Mouse (Mus musculus) liver, embryonic 14.5 days (tissue): ENCODE data around the gene Col5a2. TPM values are rescaled to one million over a fixed set of nuclear protein-coding genes. Genes with fewer than 3 reads are reported as not detected.
"Not testable (repeated sequence)": the region's sequence is repeated elsewhere in the genome, so short reads cannot be mapped to it uniquely, and the experiment has no call there.

Source experiments
- ATAC-seq: fragments of 200-750 bp; cut with Nextera tagmentation; 2 replicates; pipeline ENCODE4 v1.8.0; 2017; ENCODE audit warnings: moderate number of reproducible peaks, mild to moderate bottlenecking, moderate library complexity; ENCODE audit not compliant: insufficient read depth
- DNase-seq, 3 experiments: peaks; one replicate each; pipeline ENCODE4 v3.0.0-alpha.2; 2012 to 2013; ENCODE audit warnings: low read depth in 3 of 3, low spot score in 3 of 3
- H3K27ac ChIP-seq: fragments of 300-500 bp; sonication (generic); 2 replicates; pipeline ENCODE4 v1.5.1; 2014; ENCODE audit warnings: moderate library complexity, mild to moderate bottlenecking, control low read depth, inconsistent platforms
- H3K27me3 ChIP-seq: fragments of 300-500 bp; sonication (generic); 2 replicates; pipeline ENCODE4 v1.6.1; 2014; ENCODE audit warnings: mild to moderate bottlenecking, low read length, moderate library complexity; ENCODE audit not compliant: control insufficient read depth, insufficient read depth
- H3K36me3 ChIP-seq: fragments of 300-500 bp; sonication (generic); replicated peaks from 2 replicates; pipeline ENCODE4 v1.6.1; 2014; ENCODE audit warnings: low read depth; ENCODE audit not compliant: control insufficient read depth, insufficient read depth
- H3K4me1 ChIP-seq, 2 experiments: fragments of 200-500 bp in 1 of 2; fragments of 300-500 bp in 1 of 2; sonication (generic) in 1 of 2; replicated peaks; 2 replicates each; pipeline ENCODE4 v1.6.1; 2012 to 2014; ENCODE audit warnings: antibody characterized with exemption in 1 of 2, inconsistent platforms in 1 of 2, low read length in 1 of 2; ENCODE audit not compliant: control insufficient read depth in 2 of 2, insufficient read depth in 2 of 2
- H3K4me2 ChIP-seq: fragments of 300-500 bp; sonication (generic); 2 replicates; pipeline ENCODE4 v1.6.1; 2014; ENCODE audit warnings: low read depth, mild to moderate bottlenecking, control low read depth, moderate library complexity
- H3K4me3 ChIP-seq, 2 experiments: fragments of 200-500 bp in 1 of 2; fragments of 300-500 bp in 1 of 2; sonication (generic) in 1 of 2; 2 replicates each; pipeline ENCODE4 v1.5.1; 2012 to 2014; ENCODE audit warnings: low read depth in 2 of 2, low read length in 2 of 2, mild to moderate bottlenecking in 2 of 2, control low read depth in 1 of 2, inconsistent platforms in 1 of 2, moderate library complexity in 1 of 2; ENCODE audit not compliant: insufficient read depth in 1 of 2
- H3K9ac ChIP-seq: fragments of 300-500 bp; sonication (generic); replicated peaks from 2 replicates; pipeline ENCODE4 v1.6.1; 2014; ENCODE audit warnings: mild to moderate bottlenecking, control low read depth, moderate library complexity
- H3K9me3 ChIP-seq: fragments of 300-500 bp; sonication (generic); 2 replicates; pipeline ENCODE4 v1.6.1; 2016; ENCODE audit warnings: low read length, mixed read lengths; ENCODE audit not compliant: control insufficient read depth
- CTCF ChIP-seq: IDR thresholded peaks from 2 replicates; pipeline ENCODE4 v1.5.1; 2016; ENCODE audit warnings: antibody characterized with exemption, low read depth, control low read depth
- EP300 ChIP-seq: IDR thresholded peaks from 2 replicates; pipeline ENCODE4 v1.6.1; 2016; ENCODE audit warnings: antibody characterized with exemption, low read depth
- WGBS: fragments of 180-500 bp; shearing (Covaris S2); extraction: QIAGEN DNeasy Blood & Tissue Kit; methylation state at CpG from one replicate; pipeline ENCODE4 v1.1.7; 2014; ENCODE audit not compliant: insufficient replicate concordance; 5-methylcytosine and 5-hydroxymethylcytosine counted together
- polyA plus RNA-seq, 2 experiments: library from polyadenylated mRNA; depleted of rRNA in 1 of 2; stranded (reverse) in 1 of 2; unstranded in 1 of 2; fragments of >200 nt; fragmentation: Nextera tagmentation in 1 of 2; extraction: Ambion mirVana in 1 of 2; gene quantifications; 2 replicates each; pipeline versions ENCODE4 v1.2.1 to v1.2.3; 2012 to 2014

The Col5a2 gene
- 1.9 and 3.8 TPM in 2 replicates for polyA plus RNA-seq (2012; rRNA removed)
- polyA plus RNA-seq (2014; fragmentation: Nextera tagmentation; extraction: Ambion mirVana): 3.6 and 4.2 TPM in 2 replicates

- 21% methylated on average over 12 of the region's 12 CpGs for WGBS
- Histone ChIP-seq H3K9me3 (no peaks in the 10 kb centered on the region), H3K27me3 (no peaks in the 10 kb centered on the region; the same call in 1 of the 2 replicates), H3K27ac (no peak within 1 kb of the TSS), H3K4me2 (no peak within 1 kb of the TSS), H3K36me3 (no peaks in the 10 kb centered on the region), H3K9ac (no peak within 1 kb of the TSS), H3K4me3 (peak within 1 kb of the TSS; percentile 12 to 28; a peak in 3 of 4 replicates), H3K4me1 (no peaks in the 10 kb centered on the region)
- no peak for ATAC-seq
- TF ChIP-seq EP300 (no peak), CTCF (no peak)
- no peak for DNase-seq
Measured at GRCm38 (mm10) chr1:45502865-45503332, at the start of gene Col5a2. TSS of gene Col5a2 (minus strand) at chr1:45503282.

- DNase-seq (no peak), ATAC-seq (no peak)
- H3K4me2 ChIP-seq: no peak overlapping the region
- H3K4me1 ChIP-seq: no peaks in the 10 kb centered on the region
- no peaks in the 10 kb centered on the region for H3K27me3 ChIP-seq
- H3K9ac ChIP-seq: no peak overlapping the region
- no peaks in the 10 kb centered on the region for H3K9me3 ChIP-seq
- TF ChIP-seq EP300 (no peak), CTCF (no peak)
- no peak overlapping the region for H3K4me3 ChIP-seq
- no peaks in the 10 kb centered on the region for H3K36me3 ChIP-seq
- WGBS: 57% methylated on average over 4 of the region's 4 CpGs
- H3K27ac ChIP-seq: no peak overlapping the region
Measured at GRCm38 (mm10) chr1:45550531-45550930, 47.4 kb upstream of the Col5a2 start.

- DNase-seq (no peak), ATAC-seq (no peak)
- Histone ChIP-seq H3K4me2 (no peak overlapping the region), H3K4me1 (no peaks in the 10 kb centered on the region), H3K9ac (no peak overlapping the region), H3K36me3 (no peaks in the 10 kb centered on the region), H3K27ac (no peak overlapping the region), H3K27me3 (no peaks in the 10 kb centered on the region), H3K4me3 (no peak overlapping the region), H3K9me3 (no peaks in the 10 kb centered on the region)
- WGBS: 40% methylated on average over 1 of the region's 1 CpGs
- no peak for TF ChIP-seq CTCF
- TF ChIP-seq EP300: no peak
Measured at GRCm38 (mm10) chr1:45541888-45542287, 38.8 kb upstream of the Col5a2 start.

GRCm38 (mm10) chr1:45541161-45541560 lies 38.1 kb upstream of the Col5a2 start:
- Histone ChIP-seq H3K27ac (no peak overlapping the region), H3K4me2 (no peak overlapping the region), H3K27me3 (no peaks in the 10 kb centered on the region), H3K4me3 (no peak overlapping the region), H3K9ac (no peak overlapping the region), H3K36me3 (no peaks in the 10 kb centered on the region), H3K9me3 (no peaks in the 10 kb centered on the region), H3K4me1 (no peaks in the 10 kb centered on the region)
- 71% methylated on average over 2 of the region's 2 CpGs for WGBS
- no peak for TF ChIP-seq EP300
- TF ChIP-seq CTCF: no peak
- DNase-seq: no peak
- no peak for ATAC-seq

- no peak overlapping the region for H3K9ac ChIP-seq
- no peak for TF ChIP-seq EP300
- TF ChIP-seq CTCF: no peak
- H3K27me3 ChIP-seq: no peaks in the 10 kb centered on the region
- H3K4me1 ChIP-seq: no peaks in the 10 kb centered on the region
- H3K4me2 ChIP-seq: no peak overlapping the region
- no peaks in the 10 kb centered on the region for H3K9me3 ChIP-seq
- WGBS: 62% methylated on average over 2 of the region's 2 CpGs
- no peak overlapping the region for H3K4me3 ChIP-seq
- ATAC-seq: no peak
- H3K36me3 ChIP-seq: no peaks in the 10 kb centered on the region
- H3K27ac ChIP-seq: no peak overlapping the region
- DNase-seq: no peak
Measured at GRCm38 (mm10) chr1:45531486-45531885, 28.4 kb upstream of the Col5a2 start.

GRCm38 (mm10) chr1:45527476-45527875 lies 24.4 kb upstream of the Col5a2 start:
- H3K4me2 ChIP-seq, ATAC-seq, H3K4me3 ChIP-seq: not testable (repeated sequence)

More at GRCm38 (mm10) chr1:45527476-45527875, 24.4 kb upstream of the Col5a2 start:
- H3K9me3 ChIP-seq, H3K9ac ChIP-seq, DNase-seq, H3K27me3 ChIP-seq, H3K4me1 ChIP-seq, H3K36me3 ChIP-seq, H3K27ac ChIP-seq: not testable (repeated sequence)
